Mouse (Mus musculus) neural tube, embryonic 14.5 days (tissue): Measurements from ENCODE around the gene Sumo1. TPM values are rescaled to one million over a fixed set of nuclear protein-coding genes. Genes with fewer than 3 reads are reported as not detected.
A peak's percentile ranks its signal among the peaks of the same experiment; 100 is the strongest.

Source experiments
- ATAC-seq: fragments of 200-750 bp; cut with Nextera tagmentation; 2 replicates; pipeline ENCODE4 v1.8.0; 2017; ENCODE audit warnings: low read depth, mild to moderate bottlenecking, moderate TSS enrichment, moderate library complexity
- H3K27ac ChIP-seq: fragments of 300-500 bp; sonication (generic); 2 replicates; pipeline ENCODE4 v1.5.1; 2014; ENCODE audit warnings: low read depth, mild to moderate bottlenecking, control low read depth, low read length, moderate library complexity, mixed read lengths
- H3K27me3 ChIP-seq: fragments of 300-500 bp; sonication (generic); 2 replicates; pipeline ENCODE4 v1.6.1; 2014; ENCODE audit warnings: low read length; ENCODE audit not compliant: control insufficient read depth, insufficient read depth
- H3K36me3 ChIP-seq: fragments of 300-500 bp; sonication (generic); 2 replicates; pipeline ENCODE4 v1.6.1; 2014; ENCODE audit warnings: low read length, mixed read lengths; ENCODE audit not compliant: control insufficient read depth, insufficient read depth
- H3K4me1 ChIP-seq: fragments of 300-500 bp; sonication (generic); 2 replicates; pipeline ENCODE4 v1.6.1; 2014; ENCODE audit warnings: low read length; ENCODE audit not compliant: control insufficient read depth, insufficient read depth
- H3K4me2 ChIP-seq: fragments of 300-500 bp; sonication (generic); 2 replicates; pipeline ENCODE4 v1.6.1; 2014; ENCODE audit warnings: mild to moderate bottlenecking, low read depth, low read length, control low read depth
- H3K4me3 ChIP-seq: fragments of 300-500 bp; sonication (generic); 2 replicates; pipeline ENCODE4 v1.5.1; 2014; ENCODE audit warnings: low read depth, low read length, control low read depth, mixed read lengths
- H3K9ac ChIP-seq: fragments of 300-500 bp; sonication (generic); replicated peaks from 2 replicates; pipeline ENCODE4 v1.6.1; 2014; ENCODE audit warnings: low read depth, mild to moderate bottlenecking, control low read depth, low read length, mixed read lengths
- H3K9me3 ChIP-seq: fragments of 300-500 bp; sonication (generic); 2 replicates; pipeline ENCODE4 v1.6.1; 2016; ENCODE audit warnings: low read length; ENCODE audit not compliant: control insufficient read depth
- WGBS: fragments of 180-500 bp; shearing (Covaris S2); extraction: QIAGEN DNeasy Blood & Tissue Kit; methylation state at CpG from one replicate; pipeline ENCODE4 v1.1.7; 2014; 5-methylcytosine and 5-hydroxymethylcytosine counted together
- polyA plus RNA-seq: library from polyadenylated mRNA; unstranded; fragments of >200 nt; fragmentation: Nextera tagmentation; extraction: Ambion mirVana; gene quantifications from 2 replicates; pipeline ENCODE4 v1.2.1, GENCODE M21; 2014

The Sumo1 gene
- polyA plus RNA-seq, 1 experiment from 2014 or later: 348 TPM

DNA sequence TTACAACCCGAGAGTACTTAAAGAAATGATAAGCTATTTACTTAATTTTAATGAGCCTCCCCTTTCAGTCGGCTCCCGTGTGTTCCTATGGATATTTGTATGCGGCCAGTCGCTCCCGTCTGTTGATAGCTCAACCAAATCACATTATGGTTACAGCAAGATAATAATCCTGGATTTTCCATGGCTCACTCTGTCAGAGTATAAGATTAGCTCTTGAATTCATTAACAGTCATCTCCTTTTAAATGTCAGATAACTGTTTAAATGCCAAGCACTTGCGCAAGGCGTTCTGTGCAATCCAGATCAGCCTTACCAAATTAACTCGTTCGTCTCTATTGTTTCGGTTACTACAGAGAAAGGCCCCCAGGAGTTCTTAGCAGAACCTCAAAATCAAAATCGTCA lies 77.8 kb downstream of the Sumo1 start:
- H3K4me2 ChIP-seq: peak overlapping the region; percentile 19; the same call in 1 of the 2 replicates
- H3K27ac ChIP-seq: no peak overlapping the region
- no peaks in the 10 kb centered on the region for H3K36me3 ChIP-seq
- 18% methylated on average over 12 of the region's 12 CpGs for WGBS
- H3K4me1 ChIP-seq: no peaks in the 10 kb centered on the region
- no peaks in the 10 kb centered on the region for H3K9me3 ChIP-seq
- 0 out of 2 replicates have a peak, but pooled peaks have one; percentile 35 for ATAC-seq
- H3K27me3 ChIP-seq: no peaks in the 10 kb centered on the region
- H3K9ac ChIP-seq: no peak overlapping the region
- H3K4me3 ChIP-seq: no peak overlapping the region

DNA sequence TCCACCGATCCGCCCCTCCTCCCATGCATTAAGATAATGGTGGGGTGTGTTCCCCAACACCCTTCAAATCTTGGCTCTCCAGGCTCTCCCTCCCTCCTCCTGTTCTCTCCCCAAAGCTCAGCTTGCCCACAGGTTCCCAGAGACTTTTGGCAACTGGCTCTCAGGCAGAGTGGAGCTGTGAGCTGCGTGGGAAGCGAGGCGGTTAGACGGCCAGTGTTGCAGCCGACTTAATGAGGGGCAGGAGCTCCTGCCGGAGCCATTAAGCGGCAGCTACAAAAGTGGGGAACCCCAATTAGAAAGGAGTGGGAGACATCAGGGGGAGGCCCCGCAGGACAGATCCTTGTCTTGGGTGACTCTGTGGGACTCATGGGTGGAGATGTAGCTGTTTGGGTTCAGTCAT lies 78.3 kb downstream of the Sumo1 start:
- 6% methylated on average over 10 of the region's 10 CpGs for WGBS
- no peak overlapping the region for H3K4me3 ChIP-seq
- peak; percentile 56; the same call in 1 of the 2 replicates for ATAC-seq
- H3K9me3 ChIP-seq: no peaks in the 10 kb centered on the region
- H3K4me2 ChIP-seq: peak overlapping the region; percentile 19; the same call in 1 of the 2 replicates
- no peak overlapping the region for H3K27ac ChIP-seq
- no peak overlapping the region for H3K9ac ChIP-seq
- H3K4me1 ChIP-seq: no peaks in the 10 kb centered on the region
- H3K36me3 ChIP-seq: no peaks in the 10 kb centered on the region
- no peaks in the 10 kb centered on the region for H3K27me3 ChIP-seq

DNA sequence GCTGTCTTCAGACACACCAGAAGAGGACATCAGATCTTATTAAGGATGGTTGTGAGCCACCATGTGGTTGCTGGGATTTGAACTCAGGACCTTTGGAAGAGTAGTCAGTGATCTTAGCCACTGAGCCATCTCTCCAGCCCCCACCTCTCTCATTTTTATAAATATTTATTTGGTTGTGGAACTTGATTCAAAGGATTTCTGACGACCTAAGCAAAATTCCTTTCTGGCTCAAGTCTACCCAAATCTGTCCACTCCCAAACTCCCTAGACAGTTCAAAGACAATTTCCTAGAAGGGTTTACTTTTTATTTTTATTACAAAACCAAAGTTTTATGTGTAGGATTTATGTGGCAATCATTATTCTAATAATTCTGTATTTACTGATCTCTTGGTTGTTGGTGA lies 81.4 kb downstream of the Sumo1 start:
- H3K9me3 ChIP-seq: no peaks in the 10 kb centered on the region
- H3K27me3 ChIP-seq: no peaks in the 10 kb centered on the region
- H3K9ac ChIP-seq: no peak overlapping the region
- H3K4me1 ChIP-seq: peaks cover 7% of the 10 kb centered on the region; the same call in 1 of the 2 replicates
- no peak for ATAC-seq
- H3K4me2 ChIP-seq: no peak overlapping the region
- H3K36me3 ChIP-seq: no peaks in the 10 kb centered on the region
- H3K27ac ChIP-seq: no peak overlapping the region
- 86% methylated on average over 1 of the region's 1 CpGs for WGBS
- no peak overlapping the region for H3K4me3 ChIP-seq

GRCm38 (mm10) chr1:59584656-59585410 lies 85.8 kb downstream of the Sumo1 start:
- Histone ChIP-seq H3K27me3 (no peaks in the 10 kb centered on the region), H3K9ac (no peak overlapping the region), H3K9me3 (no peaks in the 10 kb centered on the region), H3K4me1 (peaks cover 7% of the 10 kb centered on the region; the same call in 1 of the 2 replicates), H3K36me3 (no peaks in the 10 kb centered on the region), H3K27ac (no peak overlapping the region), H3K4me3 (no peak overlapping the region), H3K4me2 (peak overlapping the region; percentile 36; the same call in 1 of the 2 replicates)
- WGBS: 5% methylated on average over 18 of the region's 18 CpGs
- peak; percentile 57; the same call in 1 of the 2 replicates for ATAC-seq

- no peaks in the 10 kb centered on the region for H3K27me3 ChIP-seq
- 84% methylated on average over 3 of the region's 3 CpGs for WGBS
- no peak for ATAC-seq
Observed at GRCm38 (mm10) chr1:59580880-59581279, 89.8 kb downstream of the Sumo1 start.

GRCm38 (mm10) chr1:59580131-59580751 lies 90.4 kb downstream of the Sumo1 start:
- 48% methylated on average over 8 of the region's 8 CpGs for WGBS
- Histone ChIP-seq H3K4me1 (peaks cover 6% of the 10 kb centered on the region; the same call in 1 of the 2 replicates), H3K36me3 (no peaks in the 10 kb centered on the region), H3K4me2 (no peak overlapping the region), H3K9ac (no peak overlapping the region), H3K27ac (no peak overlapping the region), H3K4me3 (no peak overlapping the region), H3K27me3 (no peaks in the 10 kb centered on the region), H3K9me3 (no peaks in the 10 kb centered on the region)
- ATAC-seq: no peak

More at GRCm38 (mm10) chr1:59580880-59581279, 89.8 kb downstream of the Sumo1 start:
- Histone ChIP-seq H3K4me1 (peaks cover 7% of the 10 kb centered on the region; the same call in 1 of the 2 replicates), H3K36me3 (no peaks in the 10 kb centered on the region), H3K4me2 (no peak overlapping the region), H3K4me3 (no peak overlapping the region), H3K9ac (no peak overlapping the region), H3K9me3 (no peaks in the 10 kb centered on the region), H3K27ac (no peak overlapping the region)

GRCm38 (mm10) chr1:59579327-59579726 lies 91.3 kb downstream of the Sumo1 start:
- no peaks in the 10 kb centered on the region for H3K36me3 ChIP-seq
- H3K9ac ChIP-seq: no peak overlapping the region
- no peak overlapping the region for H3K4me3 ChIP-seq
- H3K4me1 ChIP-seq: peaks cover 3% of the 10 kb centered on the region
- H3K27me3 ChIP-seq: no peaks in the 10 kb centered on the region
- no peak for ATAC-seq
- no peak overlapping the region for H3K4me2 ChIP-seq
- no peak overlapping the region for H3K27ac ChIP-seq
- no peaks in the 10 kb centered on the region for H3K9me3 ChIP-seq
- WGBS: 64% methylated on average over 5 of the region's 5 CpGs

DNA sequence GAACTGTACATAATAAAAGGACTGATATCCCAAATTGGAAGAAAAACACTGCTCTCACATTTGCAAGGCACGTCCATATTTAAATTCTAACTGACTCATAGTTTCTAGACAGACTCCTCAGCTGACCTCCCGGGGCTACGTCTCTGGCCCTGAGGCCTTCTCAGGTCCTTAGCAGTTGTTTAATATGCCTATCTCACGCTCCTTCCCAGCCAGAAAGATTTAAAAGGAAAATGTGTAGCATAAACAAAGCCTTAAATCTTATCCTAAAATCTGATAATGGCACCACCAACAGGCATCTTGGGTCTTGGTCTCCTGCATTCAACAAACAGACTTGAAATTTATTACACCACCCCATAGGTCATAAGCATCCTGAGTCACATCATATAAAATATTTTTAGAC lies 91.9 kb downstream of the Sumo1 start:
- Histone ChIP-seq H3K36me3 (no peaks in the 10 kb centered on the region), H3K4me1 (peaks cover 8% of the 10 kb centered on the region), H3K4me3 (no peak overlapping the region), H3K27ac (no peak overlapping the region), H3K27me3 (no peaks in the 10 kb centered on the region), H3K4me2 (no peak overlapping the region), H3K9me3 (no peaks in the 10 kb centered on the region), H3K9ac (no peak overlapping the region)
- ATAC-seq: no peak
- WGBS: 78% methylated on average over 4 of the region's 4 CpGs
